Mouse (Mus musculus) brain, adult 2 months (tissue): ENCODE results near the gene Acap3.

Source experiments
- DNase-seq: peaks from one replicate; pipeline ENCODE4 v3.0.0; 2011; ENCODE audit warnings: low read depth, low spot score

Gene Acap3

GRCm38 (mm10) chr4:155886330-155886729, 5.3 kb upstream of the Acap3 start:
- no peak for DNase-seq

- no peak for DNase-seq
These were observed 3.9 kb upstream of the Acap3 start for GRCm38 (mm10) chr4:155887674-155888073.

- DNase-seq, result no peak
These were observed 3.4 kb upstream of the Acap3 start for GRCm38 (mm10) chr4:155888181-155888580.

- DNase-seq, result no peak
These were observed 2.3 kb upstream of the Acap3 start for GRCm38 (mm10) chr4:155889316-155889715.

GRCm38 (mm10) chr4:155891011-155891471, 581 bp upstream of the Acap3 start:
- no peak for DNase-seq

GRCm38 (mm10) chr4:155892017-155892416, 395 bp downstream of the Acap3 start:
- peak; percentile 95 for DNase-seq

- peak; percentile 61 for DNase-seq
These were observed 1.0 kb downstream of the Acap3 start for GRCm38 (mm10) chr4:155892438-155893211.

- DNase-seq, result no peak
These were observed 1.6 kb downstream of the Acap3 start for GRCm38 (mm10) chr4:155893212-155893690.

GRCm38 (mm10) chr4:155894311-155894881, 2.8 kb downstream of the Acap3 start:
- DNase-seq, result peak; percentile 87

- peak; percentile 90 for DNase-seq
These were observed 3.6 kb downstream of the Acap3 start for GRCm38 (mm10) chr4:155895216-155895615.

GRCm38 (mm10) chr4:155895826-155896225, 4.2 kb downstream of the Acap3 start:
- DNase-seq, result no peak

- no peak for DNase-seq
These were observed 4.8 kb downstream of the Acap3 start for GRCm38 (mm10) chr4:155896461-155896860.

- DNase-seq, result no peak
These were observed 6.7 kb downstream of the Acap3 start for GRCm38 (mm10) chr4:155898318-155898717.

GRCm38 (mm10) chr4:155899355-155899754, 7.7 kb downstream of the Acap3 start:
- no peak for DNase-seq

GRCm38 (mm10) chr4:155901205-155901604, 9.6 kb downstream of the Acap3 start:
- DNase-seq, result peak; percentile 88

- no peak for DNase-seq
These were observed 11.6 kb downstream of the Acap3 start for GRCm38 (mm10) chr4:155903246-155903645.

- DNase-seq, result peak; percentile 66
These were observed 12.9 kb downstream of the Acap3 start for GRCm38 (mm10) chr4:155904318-155905102.

- no peak for DNase-seq
These were observed 14.0 kb downstream of the Acap3 start for GRCm38 (mm10) chr4:155905634-155906033.

GRCm38 (mm10) chr4:155906125-155906524, 14.5 kb downstream of the Acap3 start:
- no peak for DNase-seq

- no peak for DNase-seq
These were observed 15.4 kb downstream of the Acap3 start for GRCm38 (mm10) chr4:155907003-155907402.

GRCm38 (mm10) chr4:155908281-155908680, 16.7 kb downstream of the Acap3 start:
- no peak for DNase-seq

- DNase-seq, result no peak
These were observed 17.1 kb downstream of the Acap3 start for GRCm38 (mm10) chr4:155908751-155909150.
